Mouse (Mus musculus): ENCODE data around the gene Bcl2l10. TPM values are rescaled to one million over a fixed set of nuclear protein-coding genes. Genes with fewer than 3 reads are reported as not detected.

Bcl2l10 gene
- polyA plus RNA-seq (2012; rRNA removed) (not detected in 2 replicates), polyA plus RNA-seq (2014; fragmentation: Nextera tagmentation; extraction: Ambion mirVana) (not detected in 2 replicates)

GRCm38 (mm10) chr9:75347458-75347857 lies at the start of gene Bcl2l10:
TSS of gene Bcl2l10 (plus strand) at chr9:75347758.
- Histone ChIP-seq H3K27me3 (ENCODE audit: control insufficient read depth, insufficient read depth, low read length) (no peaks in the 10 kb centered on the region), H3K4me3 (replicated peaks; ENCODE audit: low read length) (no peak within 1 kb of the TSS), H3K4me2 (replicated peaks; ENCODE audit: low read depth, low read length, severe bottlenecking) (no peak within 1 kb of the TSS), H3K36me3 (ENCODE audit: control insufficient read depth, insufficient read depth, low read length) (peaks cover 7% of the 10 kb centered on the region), H3K9me3 (ENCODE audit: control insufficient read depth, low read length) (no peaks in the 10 kb centered on the region), H3K27ac (replicated peaks; ENCODE audit: low read depth, low read length) (no peak within 1 kb of the TSS), H3K4me1 (ENCODE audit: control insufficient read depth, insufficient read depth, low read length) (no peaks in the 10 kb centered on the region), H3K9ac (ENCODE audit: low read depth, low read length, severe bottlenecking) (no peak within 1 kb of the TSS)
- no peak for TF ChIP-seq POLR2A (IDR thresholded peaks at IDR 0.05; ENCODE audit: borderline replicate concordance, extremely low read depth, insufficient read depth, insufficient read length)
- DNase-seq (ENCODE audit: low spot score) (no peak), ATAC-seq (ENCODE audit: low FRiP score, low read depth) (no peak)
- WGBS, result 94% methylated on average over 5 of the region's 5 CpGs

GRCm38 (mm10) chr9:75299342-75299741 lies 48.2 kb upstream of the Bcl2l10 start:
- no peaks in the 10 kb centered on the region for H3K4me1 ChIP-seq (ENCODE audit: control insufficient read depth, insufficient read depth, low read length)
- TF ChIP-seq POLR2A (IDR thresholded peaks at IDR 0.05; ENCODE audit: borderline replicate concordance, extremely low read depth, insufficient read depth, insufficient read length), result no peak
- no peak overlapping the region for H3K27ac ChIP-seq (replicated peaks; ENCODE audit: low read depth, low read length)
- DNase-seq (ENCODE audit: low spot score) (no peak), ATAC-seq (ENCODE audit: low FRiP score, low read depth) (no peak)
- H3K9me3 ChIP-seq (ENCODE audit: control insufficient read depth, low read length), result no peaks in the 10 kb centered on the region
- H3K4me2 ChIP-seq (replicated peaks; ENCODE audit: low read depth, low read length, severe bottlenecking), result no peak overlapping the region
- H3K9ac ChIP-seq (ENCODE audit: low read depth, low read length, severe bottlenecking), result no peak overlapping the region
- no peaks in the 10 kb centered on the region; the same call in 1 of the 2 replicates for H3K27me3 ChIP-seq (ENCODE audit: control insufficient read depth, insufficient read depth, low read length)
- H3K4me3 ChIP-seq (replicated peaks; ENCODE audit: low read length), result no peak overlapping the region
- H3K36me3 ChIP-seq (ENCODE audit: control insufficient read depth, insufficient read depth, low read length), result no peaks in the 10 kb centered on the region
- WGBS, result 73% methylated on average over 2 of the region's 2 CpGs

GRCm38 (mm10) chr9:75303033-75303432 lies 44.5 kb upstream of the Bcl2l10 start:
- H3K9me3 ChIP-seq (ENCODE audit: control insufficient read depth, low read length), result no peaks in the 10 kb centered on the region
- H3K4me3 ChIP-seq (replicated peaks; ENCODE audit: low read length), result no peak overlapping the region
- no peak overlapping the region for H3K4me2 ChIP-seq (replicated peaks; ENCODE audit: low read depth, low read length, severe bottlenecking)
- no peaks in the 10 kb centered on the region; the same call in 1 of the 2 replicates for H3K27me3 ChIP-seq (ENCODE audit: control insufficient read depth, insufficient read depth, low read length)
- DNase-seq (ENCODE audit: low spot score) (no peak), ATAC-seq (ENCODE audit: low FRiP score, low read depth) (no peak)
- no peaks in the 10 kb centered on the region for H3K36me3 ChIP-seq (ENCODE audit: control insufficient read depth, insufficient read depth, low read length)
- WGBS, result 79% methylated on average over 2 of the region's 2 CpGs
- no peak for TF ChIP-seq POLR2A (IDR thresholded peaks at IDR 0.05; ENCODE audit: borderline replicate concordance, extremely low read depth, insufficient read depth, insufficient read length)
- no peak overlapping the region for H3K27ac ChIP-seq (replicated peaks; ENCODE audit: low read depth, low read length)
- no peak overlapping the region for H3K9ac ChIP-seq (ENCODE audit: low read depth, low read length, severe bottlenecking)
- H3K4me1 ChIP-seq (ENCODE audit: control insufficient read depth, insufficient read depth, low read length), result no peaks in the 10 kb centered on the region

- no peak overlapping the region for H3K9ac ChIP-seq (ENCODE audit: low read depth, low read length, severe bottlenecking)
- no peaks in the 10 kb centered on the region for H3K4me1 ChIP-seq (ENCODE audit: control insufficient read depth, insufficient read depth, low read length)
- no peak overlapping the region for H3K4me2 ChIP-seq (replicated peaks; ENCODE audit: low read depth, low read length, severe bottlenecking)
- ATAC-seq (ENCODE audit: low FRiP score, low read depth) (no peak), DNase-seq (ENCODE audit: low spot score) (no peak)
- WGBS, result 39% methylated on average over 16 of the region's 16 CpGs
- no peak for TF ChIP-seq POLR2A (IDR thresholded peaks at IDR 0.05; ENCODE audit: borderline replicate concordance, extremely low read depth, insufficient read depth, insufficient read length)
- H3K27ac ChIP-seq (replicated peaks; ENCODE audit: low read depth, low read length), result no peak overlapping the region
- no peaks in the 10 kb centered on the region for H3K9me3 ChIP-seq (ENCODE audit: control insufficient read depth, low read length)
- no peak overlapping the region for H3K4me3 ChIP-seq (replicated peaks; ENCODE audit: low read length)
- H3K36me3 ChIP-seq (ENCODE audit: control insufficient read depth, insufficient read depth, low read length), result no peaks in the 10 kb centered on the region
- no peaks in the 10 kb centered on the region; the same call in 1 of the 2 replicates for H3K27me3 ChIP-seq (ENCODE audit: control insufficient read depth, insufficient read depth, low read length)
Observed at GRCm38 (mm10) chr9:75303701-75304261, 43.8 kb upstream of the Bcl2l10 start.

GRCm38 (mm10) chr9:75304286-75304685 lies 43.3 kb upstream of the Bcl2l10 start:
- H3K27ac ChIP-seq (replicated peaks; ENCODE audit: low read depth, low read length), result no peak overlapping the region
- no peak for TF ChIP-seq POLR2A (IDR thresholded peaks at IDR 0.05; ENCODE audit: borderline replicate concordance, extremely low read depth, insufficient read depth, insufficient read length)
- no peak for ATAC-seq (ENCODE audit: low FRiP score, low read depth)
- H3K4me1 ChIP-seq (ENCODE audit: control insufficient read depth, insufficient read depth, low read length), result no peaks in the 10 kb centered on the region
- no peak for DNase-seq (ENCODE audit: low spot score)
- H3K27me3 ChIP-seq (ENCODE audit: control insufficient read depth, insufficient read depth, low read length), result no peaks in the 10 kb centered on the region; the same call in 1 of the 2 replicates
- 38% methylated on average over 7 of the region's 7 CpGs for WGBS
- H3K9ac ChIP-seq (ENCODE audit: low read depth, low read length, severe bottlenecking), result no peak overlapping the region
- H3K9me3 ChIP-seq (ENCODE audit: control insufficient read depth, low read length), result no peaks in the 10 kb centered on the region
- H3K36me3 ChIP-seq (ENCODE audit: control insufficient read depth, insufficient read depth, low read length), result no peaks in the 10 kb centered on the region
- H3K4me2 ChIP-seq (replicated peaks; ENCODE audit: low read depth, low read length, severe bottlenecking), result no peak overlapping the region
- H3K4me3 ChIP-seq (replicated peaks; ENCODE audit: low read length), result no peak overlapping the region
